Mouse (Mus musculus) urinary bladder, postnatal 10 days (tissue): Measurements from ENCODE around the gene Sigmar1.
"Not testable (repeated sequence)": the region's sequence is repeated elsewhere in the genome, so short reads cannot be mapped to it uniquely, and the experiment has no call there.

Experiments used
- DNase-seq: peaks from one replicate; pipeline ENCODE4 v3.0.0; 2022; ENCODE audit warnings: low spot score

Gene Sigmar1

GRCm38 (mm10) chr4:41755338-41756305, at the start of gene Sigmar1:
TSS of gene Sigmar1 (minus strand) at chr4:41756157.
- DNase-seq: peak; percentile 39

GRCm38 (mm10) chr4:41783197-41783596, 27.2 kb upstream of the Sigmar1 start:
- not testable (repeated sequence) for DNase-seq

- DNase-seq: not testable (repeated sequence)
These were observed 26.8 kb upstream of the Sigmar1 start for GRCm38 (mm10) chr4:41782711-41783110.

GRCm38 (mm10) chr4:41781748-41782485, 26.0 kb upstream of the Sigmar1 start:
- not testable (repeated sequence) for DNase-seq

GRCm38 (mm10) chr4:41781271-41781670, 25.3 kb upstream of the Sigmar1 start:
- not testable (repeated sequence) for DNase-seq

- DNase-seq: not testable (repeated sequence)
These were observed 19.9 kb upstream of the Sigmar1 start for GRCm38 (mm10) chr4:41775840-41776239.

GRCm38 (mm10) chr4:41774506-41774905, 18.5 kb upstream of the Sigmar1 start:
- not testable (repeated sequence) for DNase-seq

GRCm38 (mm10) chr4:41774002-41774401, 18.0 kb upstream of the Sigmar1 start, which contains the start of gene Ccl27a:
TSS of gene Ccl27a (minus strand) at chr4:41774247.
- not testable (repeated sequence) for DNase-seq

GRCm38 (mm10) chr4:41773502-41773901, 17.5 kb upstream of the Sigmar1 start:
- DNase-seq: not testable (repeated sequence)

- DNase-seq: not testable (repeated sequence)
These were observed 17.0 kb upstream of the Sigmar1 start for GRCm38 (mm10) chr4:41772946-41773345.

- not testable (repeated sequence) for DNase-seq
These were observed 11.3 kb upstream of the Sigmar1 start for GRCm38 (mm10) chr4:41767301-41767700.

- DNase-seq: not testable (repeated sequence)
These were observed 7.2 kb upstream of the Sigmar1 start for GRCm38 (mm10) chr4:41763176-41763575.

- not testable (repeated sequence) for DNase-seq
These were observed 6.7 kb upstream of the Sigmar1 start for GRCm38 (mm10) chr4:41762688-41763114.

- no peak for DNase-seq
These were observed 6.2 kb upstream of the Sigmar1 start for GRCm38 (mm10) chr4:41762099-41762687.

GRCm38 (mm10) chr4:41761680-41762079, 5.7 kb upstream of the Sigmar1 start:
- no peak for DNase-seq

GRCm38 (mm10) chr4:41760911-41761310, 5.0 kb upstream of the Sigmar1 start:
- DNase-seq: no peak

GRCm38 (mm10) chr4:41760288-41760721, 4.3 kb upstream of the Sigmar1 start:
- DNase-seq: peak; percentile 73

GRCm38 (mm10) chr4:41759656-41760287, 3.8 kb upstream of the Sigmar1 start:
- no peak for DNase-seq

GRCm38 (mm10) chr4:41759206-41759605, 3.2 kb upstream of the Sigmar1 start:
- DNase-seq: no peak

- DNase-seq: no peak
These were observed 2.7 kb upstream of the Sigmar1 start for GRCm38 (mm10) chr4:41758701-41759100.

- DNase-seq: no peak
These were observed 2.1 kb upstream of the Sigmar1 start for GRCm38 (mm10) chr4:41758021-41758420.

GRCm38 (mm10) chr4:41757321-41757720, 1.4 kb upstream of the Sigmar1 start:
- no peak for DNase-seq
